Mouse (Mus musculus): ENCODE measurements around the gene Polr2a. TPM values are rescaled to one million over a fixed set of nuclear protein-coding genes. Genes with fewer than 3 reads are reported as not detected.

Gene Polr2a
- polyA plus RNA-seq, 1 experiment from 2014 or later, result 32.7 TPM

DNA sequence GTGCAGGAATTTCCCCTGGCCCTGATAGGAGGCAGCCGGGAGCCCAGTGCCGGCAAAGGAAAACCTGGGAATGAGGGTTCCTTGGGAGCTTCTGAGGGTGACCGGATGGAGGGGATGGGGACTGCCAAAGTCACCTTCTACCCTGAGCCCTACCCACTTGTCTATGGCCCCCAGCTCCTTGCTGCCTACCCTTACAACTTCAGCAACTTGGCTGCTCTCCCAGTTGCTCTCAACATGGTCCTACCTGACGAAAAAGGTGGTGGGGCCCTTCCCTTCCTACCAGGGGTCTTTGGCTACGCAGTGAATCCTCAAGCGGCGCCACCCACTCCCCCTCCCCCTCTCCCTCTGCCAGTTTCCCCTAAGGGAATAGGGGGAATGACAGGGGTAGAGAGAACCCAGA, 20.5 kb upstream of the Polr2a start:
- H3K4me1 ChIP-seq, result peaks cover 12% of the 10 kb centered on the region
- no peak overlapping the region for H3K4me3 ChIP-seq
- no peak for ATAC-seq (ENCODE audit: insufficient number of reproducible peaks, insufficient read depth, low FRiP score, low TSS enrichment)
- H3K36me3 ChIP-seq, result peaks cover 13% of the 10 kb centered on the region
- WGBS, result 40% methylated on average over 7 of the region's 7 CpGs
- H3K9ac ChIP-seq, result no peak overlapping the region
- H3K4me2 ChIP-seq (replicated peaks), result 0 out of 2 replicates have a peak overlapping the region, but pooled peaks have one; percentile 5
- H3K27me3 ChIP-seq, result peaks cover 45% of the 10 kb centered on the region
- H3K27ac ChIP-seq, result no peak overlapping the region
- no peaks in the 10 kb centered on the region for H3K9me3 ChIP-seq

GRCm38 (mm10) chr11:69778258-69778982, 20.0 kb upstream of the Polr2a start:
- Histone ChIP-seq H3K9ac (no peak overlapping the region), H3K9me3 (no peaks in the 10 kb centered on the region), H3K27ac (no peak overlapping the region), H3K27me3 (peaks cover 45% of the 10 kb centered on the region), H3K4me2 (replicated peaks) (no peak overlapping the region), H3K4me1 (peaks cover 12% of the 10 kb centered on the region), H3K36me3 (peaks cover 13% of the 10 kb centered on the region), H3K4me3 (no peak overlapping the region)
- ATAC-seq (ENCODE audit: insufficient number of reproducible peaks, insufficient read depth, low FRiP score, low TSS enrichment), result peak; percentile 12; the same call in 1 of the 2 replicates
- WGBS, result 65% methylated on average over 23 of the region's 23 CpGs

GRCm38 (mm10) chr11:69777504-69778257, 19.2 kb upstream of the Polr2a start:
- Histone ChIP-seq H3K27me3 (peaks cover 45% of the 10 kb centered on the region), H3K9ac (no peak overlapping the region), H3K4me2 (replicated peaks) (no peak overlapping the region), H3K9me3 (no peaks in the 10 kb centered on the region), H3K36me3 (peaks cover 13% of the 10 kb centered on the region), H3K4me3 (no peak overlapping the region), H3K4me1 (peaks cover 12% of the 10 kb centered on the region), H3K27ac (no peak overlapping the region)
- no peak for ATAC-seq (ENCODE audit: insufficient number of reproducible peaks, insufficient read depth, low FRiP score, low TSS enrichment)
- WGBS, result 60% methylated on average over 26 of the region's 26 CpGs

GRCm38 (mm10) chr11:69776488-69776887, 18.1 kb upstream of the Polr2a start:
- no peak overlapping the region for H3K27ac ChIP-seq
- no peak overlapping the region for H3K4me2 ChIP-seq (replicated peaks)
- 84% methylated on average over 20 of the region's 20 CpGs for WGBS
- peaks cover 40% of the 10 kb centered on the region for H3K27me3 ChIP-seq
- H3K9me3 ChIP-seq, result no peaks in the 10 kb centered on the region
- no peak overlapping the region for H3K4me3 ChIP-seq
- H3K4me1 ChIP-seq, result peaks cover 12% of the 10 kb centered on the region
- no peak for ATAC-seq (ENCODE audit: insufficient number of reproducible peaks, insufficient read depth, low FRiP score, low TSS enrichment)
- H3K36me3 ChIP-seq, result peaks cover 13% of the 10 kb centered on the region
- 0 out of 2 replicates have a peak overlapping the region, but pooled peaks have one; percentile 10 for H3K9ac ChIP-seq

DNA sequence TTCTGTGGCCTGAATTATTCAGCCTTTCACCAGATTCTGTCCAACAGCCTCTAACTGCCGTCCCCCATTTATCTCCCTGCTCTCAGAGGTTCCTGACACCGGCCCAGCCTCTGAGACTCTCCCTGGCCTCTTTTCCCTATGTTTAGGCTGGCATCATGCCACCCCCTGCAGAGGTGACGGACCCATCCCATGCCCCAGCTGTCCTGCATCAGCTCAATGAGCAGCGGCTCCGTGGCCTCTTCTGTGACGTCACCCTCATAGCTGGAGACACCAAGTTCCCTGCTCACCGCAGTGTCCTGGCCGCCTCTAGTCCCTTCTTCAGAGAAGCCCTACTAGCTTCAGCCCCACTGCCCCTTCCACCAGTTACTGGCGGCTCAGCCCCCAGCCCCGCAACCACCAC, 17.3 kb upstream of the Polr2a start:
- Histone ChIP-seq H3K4me2 (replicated peaks) (no peak overlapping the region), H3K27me3 (peaks cover 40% of the 10 kb centered on the region), H3K36me3 (peaks cover 13% of the 10 kb centered on the region), H3K4me1 (peaks cover 12% of the 10 kb centered on the region), H3K27ac (no peak overlapping the region), H3K9me3 (no peaks in the 10 kb centered on the region), H3K9ac (0 out of 2 replicates have a peak overlapping the region, but pooled peaks have one; percentile 10), H3K4me3 (no peak overlapping the region)
- ATAC-seq (ENCODE audit: insufficient number of reproducible peaks, insufficient read depth, low FRiP score, low TSS enrichment), result no peak
- WGBS, result 71% methylated on average over 10 of the region's 10 CpGs

DNA sequence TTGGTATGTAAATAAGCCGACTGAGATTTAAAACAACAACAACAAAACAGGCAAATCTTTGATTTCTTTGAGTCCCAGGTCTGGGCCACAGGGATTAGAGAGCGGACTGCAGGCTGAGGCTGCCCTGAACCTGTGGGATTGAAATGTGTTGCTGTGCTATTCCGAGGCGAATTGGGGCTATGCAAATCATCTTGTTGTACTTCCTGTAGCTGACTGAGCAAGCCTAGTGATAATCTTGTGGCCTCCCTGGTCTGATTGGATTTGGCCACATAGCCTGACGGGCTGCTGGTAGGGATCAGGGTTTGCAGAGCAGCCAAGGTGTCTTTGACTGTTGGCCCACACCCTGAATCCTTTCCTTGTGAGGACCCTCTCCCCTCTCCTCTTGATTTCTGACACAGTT, 16.5 kb upstream of the Polr2a start:
- peaks cover 40% of the 10 kb centered on the region for H3K27me3 ChIP-seq
- H3K9me3 ChIP-seq, result no peaks in the 10 kb centered on the region
- H3K9ac ChIP-seq, result no peak overlapping the region
- no peak overlapping the region for H3K4me2 ChIP-seq (replicated peaks)
- H3K4me3 ChIP-seq, result no peak overlapping the region
- H3K4me1 ChIP-seq, result peaks cover 12% of the 10 kb centered on the region
- no peak overlapping the region for H3K27ac ChIP-seq
- ATAC-seq (ENCODE audit: insufficient number of reproducible peaks, insufficient read depth, low FRiP score, low TSS enrichment), result no peak
- WGBS, result 58% methylated on average over 5 of the region's 5 CpGs
- H3K36me3 ChIP-seq, result peaks cover 13% of the 10 kb centered on the region

DNA sequence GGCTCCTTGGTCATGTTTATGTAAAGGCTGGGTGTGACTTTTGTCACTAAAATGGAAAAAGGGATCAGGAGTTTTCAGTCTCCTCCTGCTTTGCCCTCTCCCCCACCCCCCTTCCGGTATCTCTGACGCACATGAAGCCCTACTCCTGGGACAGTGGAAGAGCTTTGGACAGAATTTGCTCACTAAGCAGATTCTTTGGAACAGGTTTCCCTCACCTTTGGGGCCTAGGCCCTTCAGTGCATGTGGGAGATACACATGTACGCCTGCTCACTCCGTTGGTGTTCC, 9.1 kb upstream of the Polr2a start:
- peak overlapping the region; percentile 72 for H3K4me2 ChIP-seq (replicated peaks)
- no peak for ATAC-seq (ENCODE audit: insufficient number of reproducible peaks, insufficient read depth, low FRiP score, low TSS enrichment)
- H3K9me3 ChIP-seq, result no peaks in the 10 kb centered on the region
- H3K4me3 ChIP-seq, result peak overlapping the region; percentile 93; the same call in 1 of the 2 replicates
- no peaks in the 10 kb centered on the region for H3K27me3 ChIP-seq
- peak overlapping the region; percentile 95; the same call in 1 of the 2 replicates for H3K9ac ChIP-seq
- H3K27ac ChIP-seq, result no peak overlapping the region
- no peaks in the 10 kb centered on the region for H3K36me3 ChIP-seq
- peaks cover 14% of the 10 kb centered on the region for H3K4me1 ChIP-seq
- WGBS, result 64% methylated on average over 4 of the region's 4 CpGs

DNA sequence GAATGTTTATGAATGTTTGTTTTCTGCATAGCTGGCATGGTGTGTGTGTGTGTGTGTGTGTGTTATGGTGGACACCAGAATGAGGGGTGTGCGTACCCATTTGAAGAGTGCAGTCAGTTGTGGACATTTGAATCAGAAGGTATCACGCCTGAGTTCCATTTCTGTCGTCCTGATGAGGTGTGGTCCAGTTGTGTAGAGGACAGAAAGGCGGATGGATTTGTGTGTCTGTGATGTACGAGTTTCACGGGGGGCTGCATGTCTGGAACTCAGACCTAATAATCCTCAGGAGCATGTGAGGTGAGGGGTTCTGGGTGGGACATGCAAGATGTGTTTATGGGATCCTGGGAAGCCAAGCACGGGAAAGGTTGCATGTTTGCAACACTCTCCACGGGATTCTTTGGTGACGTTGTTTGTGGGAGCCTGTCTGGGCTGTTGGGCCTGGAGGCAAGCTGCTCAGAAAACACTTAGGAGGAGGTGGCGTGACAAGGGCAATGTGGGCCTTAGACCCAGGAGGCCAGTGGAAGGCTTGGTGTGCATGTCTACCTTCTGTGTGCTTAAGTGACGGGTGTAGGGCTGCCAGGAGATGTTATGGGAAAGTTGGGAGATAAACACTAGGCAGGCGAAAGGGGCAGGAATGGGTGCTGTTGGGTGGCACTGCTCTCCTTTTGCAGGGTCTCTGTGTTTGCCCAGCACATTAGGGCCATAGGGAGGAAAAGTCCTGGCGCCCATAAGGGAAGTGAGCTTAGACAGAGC, 8.6 kb upstream of the Polr2a start:
- Histone ChIP-seq H3K4me3 (peak overlapping the region; percentile 93), H3K36me3 (no peaks in the 10 kb centered on the region), H3K4me2 (replicated peaks) (peak overlapping the region; percentile 72), H3K9ac (peak overlapping the region; percentile 95), H3K4me1 (peaks cover 14% of the 10 kb centered on the region), H3K27me3 (no peaks in the 10 kb centered on the region), H3K27ac (no peak overlapping the region; the same call in 1 of the 2 replicates), H3K9me3 (no peaks in the 10 kb centered on the region)
- no peak for ATAC-seq (ENCODE audit: insufficient number of reproducible peaks, insufficient read depth, low FRiP score, low TSS enrichment)
- 58% methylated on average over 13 of the region's 13 CpGs for whole genome bisulfite sequencing

GRCm38 (mm10) chr11:69766126-69766609, 7.7 kb upstream of the Polr2a start:
- no peaks in the 10 kb centered on the region for H3K27me3 ChIP-seq
- no peaks in the 10 kb centered on the region for H3K36me3 ChIP-seq
- peak overlapping the region; percentile 84 for H3K27ac ChIP-seq
- peaks cover 14% of the 10 kb centered on the region for H3K4me1 ChIP-seq
- peak overlapping the region; percentile 93 for H3K4me3 ChIP-seq
- no peaks in the 10 kb centered on the region for H3K9me3 ChIP-seq
- WGBS, result 0% methylated on average over 33 of the region's 37 CpGs
- H3K9ac ChIP-seq, result peak overlapping the region; percentile 95
- peak overlapping the region; percentile 72 for H3K4me2 ChIP-seq (replicated peaks)
- ATAC-seq (ENCODE audit: insufficient number of reproducible peaks, insufficient read depth, low FRiP score, low TSS enrichment), result peak; percentile 80

- 18% methylated on average over 44 of the region's 55 CpGs for WGBS
- Histone ChIP-seq H3K9me3 (no peaks in the 10 kb centered on the region), H3K4me3 (peak within 1 kb of the TSS; percentile 93), H3K4me2 (replicated peaks) (peak within 1 kb of the TSS; percentile 72), H3K9ac (peak within 1 kb of the TSS; percentile 95), H3K36me3 (no peaks in the 10 kb centered on the region), H3K4me1 (peaks cover 16% of the 10 kb centered on the region), H3K27ac (peak within 1 kb of the TSS; percentile 84), H3K27me3 (no peaks in the 10 kb centered on the region)
- peak; percentile 37; the same call in 1 of the 2 replicates for ATAC-seq (ENCODE audit: insufficient number of reproducible peaks, insufficient read depth, low FRiP score, low TSS enrichment)
These were observed 7.0 kb upstream of the Polr2a start, which contains the start of gene Zbtb4 for GRCm38 (mm10) chr11:69765221-69766125. Zbtb4 (plus strand) TSS chr11:69765912.

Measured in embryonic facial prominence, embryonic 12.5 days (tissue).